Mouse (Mus musculus) liver, adult 2 months (tissue): ENCODE measurements around the gene Sost.

Source experiments
- CTCF ChIP-seq: fragments of 200-500 bp; IDR thresholded peaks from 2 replicates; pipeline ENCODE4 v1.5.1; 2011; ENCODE audit warnings: low read depth, low read length, control low read depth
- POLR2A ChIP-seq: fragments of 200-500 bp; IDR thresholded peaks from 2 replicates; pipeline ENCODE4 v1.6.1; 2011; ENCODE audit warnings: low read length, control low read depth; ENCODE audit not compliant: insufficient read depth; ENCODE audit errors: extremely low read depth

GRCm38 (mm10) chr11:102010140-102010539 is 43.3 kb upstream of the Sost start:
- TF ChIP-seq CTCF: no peak
- no peak for TF ChIP-seq POLR2A
